Mouse (Mus musculus): ENCODE data around the gene Tnfsf9. TPM values are rescaled to one million over a fixed set of nuclear protein-coding genes. Genes with fewer than 3 reads are reported as not detected.

Gene Tnfsf9
- polyA plus RNA-seq, 1 experiment from 2014 or later: 3.5 TPM

DNA sequence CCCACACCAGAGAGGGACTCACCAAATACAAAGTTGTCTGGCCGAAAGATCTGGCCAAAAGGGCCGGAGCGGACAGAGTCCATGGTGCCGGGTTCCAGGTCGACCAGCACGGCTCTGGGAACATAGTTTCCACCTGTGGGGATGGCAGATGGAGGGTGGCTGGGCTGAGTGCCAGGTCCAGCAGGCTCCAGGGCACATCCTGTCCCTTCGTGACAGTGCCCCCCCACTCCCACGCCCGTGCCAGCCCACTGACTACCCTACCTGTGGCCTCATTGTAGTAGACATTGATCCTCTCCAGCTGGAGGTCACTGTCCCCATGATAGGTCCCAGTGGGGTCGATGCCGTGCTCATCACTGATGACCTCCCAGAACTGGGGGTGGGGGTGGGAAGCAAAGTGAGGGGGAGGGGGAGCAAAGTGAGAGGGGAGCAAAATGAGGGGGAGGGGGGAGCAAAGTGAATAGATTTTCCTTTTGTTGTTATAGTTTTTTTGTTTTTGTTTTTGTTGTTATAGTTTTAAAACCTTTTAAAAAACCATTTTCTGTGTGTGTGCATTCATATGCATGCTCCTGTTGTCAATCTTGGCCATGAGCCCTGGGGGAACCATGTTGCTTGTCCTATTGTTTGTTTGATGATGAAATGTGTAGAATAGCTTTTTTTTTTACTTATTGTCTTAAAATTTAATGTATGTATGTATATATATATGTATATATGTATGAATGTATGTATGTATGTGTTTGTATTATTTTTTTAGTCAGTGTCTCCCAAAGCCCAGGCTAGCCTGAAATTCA lies 19.0 kb upstream of the Tnfsf9 start:
- H3K4me3 ChIP-seq (ENCODE audit: low read depth, low read length): no peak overlapping the region
- 82% methylated on average over 11 of the region's 11 CpGs for WGBS
- H3K36me3 ChIP-seq (ENCODE audit: control insufficient read depth, insufficient read depth, low read length): no peaks in the 10 kb centered on the region
- H3K27ac ChIP-seq (replicated peaks): no peak overlapping the region
- no peak overlapping the region for H3K4me2 ChIP-seq (replicated peaks; ENCODE audit: low read depth)
- no peak overlapping the region for H3K9ac ChIP-seq (ENCODE audit: low read length)
- no peaks in the 10 kb centered on the region for H3K4me1 ChIP-seq (replicated peaks; ENCODE audit: control insufficient read depth, insufficient read depth)
- TF ChIP-seq EP300 (optimal IDR thresholded peaks at IDR 0.05) (no peak), CTCF (IDR thresholded peaks at IDR 0.05; ENCODE audit: low read depth) (no peak)
- DNase-seq (ENCODE audit: low spot score): no peak
- H3K27me3 ChIP-seq (ENCODE audit: control insufficient read depth, insufficient read depth, low read length): no peaks in the 10 kb centered on the region
- no peaks in the 10 kb centered on the region for H3K9me3 ChIP-seq (ENCODE audit: control insufficient read depth, low read length)
- ATAC-seq (ENCODE audit: low FRiP score, low TSS enrichment): 0 out of 2 replicates have a peak, but pooled peaks have one; percentile 27

DNA sequence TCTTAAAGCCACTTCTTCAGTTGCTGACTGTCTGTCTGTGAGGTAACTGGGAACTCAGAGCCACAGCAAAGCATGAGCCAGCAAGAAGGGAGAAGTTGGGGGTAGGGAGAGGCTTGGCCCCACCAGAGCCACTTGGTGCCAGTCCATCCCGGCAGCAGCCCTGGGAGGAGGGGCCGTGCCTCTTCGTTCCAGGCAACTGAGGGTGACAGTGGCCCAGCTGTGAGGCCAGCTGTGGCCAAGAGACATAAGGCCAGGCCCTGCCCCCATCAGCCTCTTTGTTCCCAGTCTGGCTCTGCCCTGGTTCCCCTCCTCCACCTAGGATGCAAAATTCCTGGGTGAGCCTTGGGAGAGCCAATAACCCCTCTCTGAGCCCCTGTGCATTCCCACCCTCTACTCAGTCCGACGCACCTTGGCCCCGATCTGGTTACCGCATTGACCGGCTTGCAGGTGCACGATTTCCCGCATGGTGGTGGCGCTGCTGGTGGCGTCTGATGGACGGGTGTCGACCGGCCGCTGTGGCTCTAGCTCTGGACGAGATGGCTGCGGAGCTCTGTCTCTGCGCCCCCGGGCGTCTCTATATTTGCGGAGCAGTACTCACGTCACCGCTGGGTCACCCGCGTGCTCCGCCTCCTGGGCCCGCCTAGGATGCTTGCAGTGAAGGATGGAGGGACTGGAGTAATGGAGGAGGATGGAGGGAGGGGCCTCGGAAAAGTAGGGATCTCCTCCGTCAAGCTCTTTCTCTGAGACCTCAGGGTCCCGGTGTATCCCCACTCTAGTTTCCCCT lies 17.9 kb upstream of the Tnfsf9 start, which contains the start of gene Tubb4a:
Gene Tubb4a (minus strand): TSS at position 734 of the 784 bp plus-strand sequence.
- Histone ChIP-seq H3K4me2 (replicated peaks; ENCODE audit: low read depth) (peak within 1 kb of the TSS; percentile 58), H3K27ac (replicated peaks) (no peak within 1 kb of the TSS), H3K36me3 (ENCODE audit: control insufficient read depth, insufficient read depth, low read length) (no peaks in the 10 kb centered on the region), H3K4me3 (ENCODE audit: low read depth, low read length) (peak within 1 kb of the TSS; percentile 33), H3K4me1 (replicated peaks; ENCODE audit: control insufficient read depth, insufficient read depth) (no peaks in the 10 kb centered on the region), H3K27me3 (ENCODE audit: control insufficient read depth, insufficient read depth, low read length) (no peaks in the 10 kb centered on the region), H3K9ac (ENCODE audit: low read length) (0 out of 2 replicates have a peak within 1 kb of the TSS, but pooled peaks have one; percentile 13), H3K9me3 (ENCODE audit: control insufficient read depth, low read length) (no peaks in the 10 kb centered on the region)
- peak; percentile 68 for ATAC-seq (ENCODE audit: low FRiP score, low TSS enrichment)
- 3% methylated on average over 31 of the region's 31 CpGs for WGBS
- peak; percentile 44 for DNase-seq (ENCODE audit: low spot score)
- TF ChIP-seq CTCF (IDR thresholded peaks at IDR 0.05; ENCODE audit: low read depth): peak; percentile 9; the same call in 1 of the 2 replicates
- TF ChIP-seq EP300 (optimal IDR thresholded peaks at IDR 0.05): no peak

DNA sequence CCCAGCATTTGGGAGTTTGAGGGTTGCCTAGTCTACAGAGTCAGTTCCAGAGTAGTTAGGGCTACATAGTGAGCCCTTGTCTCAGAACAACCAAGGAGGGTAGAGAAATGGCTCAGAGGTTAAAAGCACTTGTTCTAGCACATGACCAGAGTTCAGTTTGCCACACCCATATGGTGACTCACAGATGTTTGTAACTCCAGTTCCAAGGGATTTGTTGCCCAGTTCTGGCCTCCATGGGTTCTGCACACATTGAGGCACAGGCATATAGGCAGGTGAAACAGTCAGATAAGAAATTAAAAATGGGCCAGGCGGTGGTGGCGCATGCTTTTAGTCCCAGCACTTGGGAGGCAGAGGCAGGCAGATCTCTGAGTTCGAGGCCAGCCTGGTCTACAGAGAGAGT lies 10.9 kb upstream of the Tnfsf9 start:
- Histone ChIP-seq H3K4me2 (replicated peaks; ENCODE audit: low read depth) (no peak overlapping the region), H3K27ac (replicated peaks) (no peak overlapping the region), H3K27me3 (ENCODE audit: control insufficient read depth, insufficient read depth, low read length) (no peaks in the 10 kb centered on the region), H3K9ac (ENCODE audit: low read length) (no peak overlapping the region), H3K4me1 (replicated peaks; ENCODE audit: control insufficient read depth, insufficient read depth) (no peaks in the 10 kb centered on the region), H3K9me3 (ENCODE audit: control insufficient read depth, low read length) (no peaks in the 10 kb centered on the region), H3K36me3 (ENCODE audit: control insufficient read depth, insufficient read depth, low read length) (no peaks in the 10 kb centered on the region), H3K4me3 (ENCODE audit: low read depth, low read length) (no peak overlapping the region)
- WGBS: 95% methylated on average over 3 of the region's 3 CpGs
- no peak for TF ChIP-seq CTCF (IDR thresholded peaks at IDR 0.05; ENCODE audit: low read depth)
- TF ChIP-seq EP300 (optimal IDR thresholded peaks at IDR 0.05): no peak
- ATAC-seq (ENCODE audit: low FRiP score, low TSS enrichment): peak; percentile 36; the same call in 1 of the 2 replicates
- peak; percentile 32 for DNase-seq (ENCODE audit: low spot score)

DNA sequence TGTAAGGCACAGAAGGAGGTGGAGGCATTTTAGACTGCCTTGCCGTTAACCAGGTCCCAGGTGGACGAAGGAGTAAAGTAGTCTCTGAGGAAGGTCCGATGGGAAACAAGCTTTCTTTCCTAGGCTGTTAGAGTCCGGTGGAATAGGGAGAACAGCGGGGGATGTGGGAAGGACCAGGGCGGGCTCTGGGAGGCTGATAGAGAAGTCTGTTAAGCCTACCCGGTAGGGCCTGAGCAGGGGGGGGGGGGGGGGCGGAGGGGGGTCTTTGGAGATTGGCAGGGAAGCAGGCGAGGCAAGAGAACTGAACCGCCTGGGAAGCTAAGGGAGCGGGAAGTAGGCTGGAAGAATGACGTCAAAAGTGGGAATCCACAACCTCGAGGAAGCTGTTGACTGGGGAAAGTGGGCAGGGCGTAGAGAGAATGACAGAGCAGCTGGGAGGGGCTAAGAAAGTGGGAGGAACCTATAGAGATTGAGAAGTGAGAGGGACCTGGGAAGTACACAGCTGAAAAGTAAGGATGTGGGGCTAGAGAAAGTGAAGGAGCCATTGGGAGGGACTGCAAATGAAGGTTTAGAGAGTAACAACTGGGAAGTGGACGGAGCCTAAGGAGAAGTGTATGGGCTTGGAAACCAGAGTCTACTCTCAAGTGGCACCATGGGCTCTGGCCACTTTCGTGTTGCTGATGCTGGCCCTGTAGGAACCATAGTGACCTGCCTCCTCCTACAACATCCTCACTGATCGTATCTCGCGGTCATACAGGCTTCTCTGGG lies 9.1 kb upstream of the Tnfsf9 start:
- Histone ChIP-seq H3K36me3 (ENCODE audit: control insufficient read depth, insufficient read depth, low read length) (no peaks in the 10 kb centered on the region), H3K4me2 (replicated peaks; ENCODE audit: low read depth) (peak overlapping the region; percentile 46), H3K9me3 (ENCODE audit: control insufficient read depth, low read length) (no peaks in the 10 kb centered on the region), H3K27me3 (ENCODE audit: control insufficient read depth, insufficient read depth, low read length) (no peaks in the 10 kb centered on the region), H3K27ac (replicated peaks) (no peak overlapping the region), H3K4me1 (replicated peaks; ENCODE audit: control insufficient read depth, insufficient read depth) (no peaks in the 10 kb centered on the region), H3K9ac (ENCODE audit: low read length) (no peak overlapping the region), H3K4me3 (ENCODE audit: low read depth, low read length) (peak overlapping the region; percentile 26; the same call in 1 of the 2 replicates)
- ATAC-seq (ENCODE audit: low FRiP score, low TSS enrichment): peak; percentile 91
- WGBS: 1% methylated on average over 18 of the region's 19 CpGs
- DNase-seq (ENCODE audit: low spot score): peak; percentile 83
- TF ChIP-seq EP300 (optimal IDR thresholded peaks at IDR 0.05): no peak
- TF ChIP-seq CTCF (IDR thresholded peaks at IDR 0.05; ENCODE audit: low read depth): no peak

DNA sequence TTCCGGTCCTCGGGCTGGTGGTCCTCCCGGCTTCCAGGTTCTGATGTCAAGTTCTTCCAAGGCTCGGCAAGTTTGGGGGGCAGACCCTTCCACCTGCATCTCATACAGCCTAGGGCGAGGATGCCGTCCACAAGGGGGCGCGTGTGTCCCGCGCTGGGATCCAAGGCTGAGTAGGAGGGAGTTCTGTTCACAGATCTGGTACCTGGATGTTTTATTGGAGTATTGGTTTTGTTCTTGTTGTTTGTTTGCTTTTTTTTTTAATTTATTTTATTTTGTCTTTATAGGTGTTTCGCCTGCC lies 8.6 kb upstream of the Tnfsf9 start:
- H3K9ac ChIP-seq (ENCODE audit: low read length): no peak overlapping the region

More for the DNA sequence above, 8.6 kb upstream of the Tnfsf9 start:
- Histone ChIP-seq H3K4me2 (replicated peaks; ENCODE audit: low read depth) (peak overlapping the region; percentile 46), H3K27ac (replicated peaks) (no peak overlapping the region), H3K9me3 (ENCODE audit: control insufficient read depth, low read length) (no peaks in the 10 kb centered on the region), H3K4me3 (ENCODE audit: low read depth, low read length) (peak overlapping the region; percentile 26; the same call in 1 of the 2 replicates), H3K27me3 (ENCODE audit: control insufficient read depth, insufficient read depth, low read length) (no peaks in the 10 kb centered on the region), H3K4me1 (replicated peaks; ENCODE audit: control insufficient read depth, insufficient read depth) (no peaks in the 10 kb centered on the region), H3K36me3 (ENCODE audit: control insufficient read depth, insufficient read depth, low read length) (no peaks in the 10 kb centered on the region)
- WGBS: 3% methylated on average over 11 of the region's 11 CpGs
- ATAC-seq (ENCODE audit: low FRiP score, low TSS enrichment) (peak; percentile 61), DNase-seq (ENCODE audit: low spot score) (peak; percentile 84)
- TF ChIP-seq CTCF (IDR thresholded peaks at IDR 0.05; ENCODE audit: low read depth) (peak; percentile 96), EP300 (optimal IDR thresholded peaks at IDR 0.05) (no peak)
